Mouse (Mus musculus) heart, embryonic 13.5 days (tissue): ENCODE measurements around the gene Adal. TPM values are rescaled to one million over a fixed set of nuclear protein-coding genes. Genes with fewer than 3 reads are reported as not detected.

ENCODE experiments used
- ATAC-seq: fragments of 200-750 bp; cut with Nextera tagmentation; 2 replicates; pipeline ENCODE4 v1.8.0; 2017; ENCODE audit warnings: moderate TSS enrichment; ENCODE audit not compliant: insufficient number of reproducible peaks, low FRiP score, low TSS enrichment; ENCODE audit errors: extremely low read depth
- H3K27ac ChIP-seq: fragments of 300-500 bp; sonication (generic); replicated peaks from 2 replicates; pipeline ENCODE4 v1.5.1; 2015; ENCODE audit warnings: moderate library complexity, mild to moderate bottlenecking, inconsistent platforms
- H3K27me3 ChIP-seq: fragments of 300-500 bp; sonication (generic); replicated peaks from 2 replicates; pipeline ENCODE4 v1.6.1; 2015; ENCODE audit warnings: mild to moderate bottlenecking, inconsistent platforms
- H3K36me3 ChIP-seq: fragments of 300-500 bp; sonication (generic); 2 replicates; pipeline ENCODE4 v1.6.1; 2015; ENCODE audit warnings: mild to moderate bottlenecking, inconsistent platforms
- H3K4me1 ChIP-seq: fragments of 300-500 bp; sonication (generic); 2 replicates; pipeline ENCODE4 v1.6.1; 2015; ENCODE audit warnings: inconsistent platforms
- H3K4me2 ChIP-seq: fragments of 300-500 bp; sonication (generic); 2 replicates; pipeline ENCODE4 v1.6.1; 2015; ENCODE audit warnings: inconsistent platforms, mild to moderate bottlenecking, moderate library complexity
- H3K4me3 ChIP-seq: fragments of 300-500 bp; sonication (generic); 2 replicates; pipeline ENCODE4 v1.5.1; 2015; ENCODE audit warnings: moderate library complexity, mild to moderate bottlenecking, inconsistent platforms
- H3K9ac ChIP-seq: fragments of 300-500 bp; sonication (generic); 2 replicates; pipeline ENCODE4 v1.6.1; 2015; ENCODE audit warnings: inconsistent platforms, mild to moderate bottlenecking, moderate library complexity
- H3K9me3 ChIP-seq: fragments of 300-500 bp; sonication (generic); 2 replicates; pipeline ENCODE4 v1.6.1; 2016; ENCODE audit warnings: inconsistent platforms
- whole genome bisulfite sequencing: fragments of 180-500 bp; shearing (Covaris S2); methylation state at CpG from one replicate; pipeline ENCODE4 v1.1.7; 2015; ENCODE audit warnings: mixed read lengths; 5-methylcytosine and 5-hydroxymethylcytosine counted together
- polyA plus RNA-seq: library from polyadenylated mRNA; unstranded; fragments of >200 nt; fragmentation: Nextera tagmentation; extraction: Ambion mirVana; gene quantifications from 2 replicates; pipeline ENCODE4 v1.2.1, GENCODE M21; 2015

The Adal gene
- polyA plus RNA-seq, 1 experiment from 2014 or later, result 11.1 TPM

DNA sequence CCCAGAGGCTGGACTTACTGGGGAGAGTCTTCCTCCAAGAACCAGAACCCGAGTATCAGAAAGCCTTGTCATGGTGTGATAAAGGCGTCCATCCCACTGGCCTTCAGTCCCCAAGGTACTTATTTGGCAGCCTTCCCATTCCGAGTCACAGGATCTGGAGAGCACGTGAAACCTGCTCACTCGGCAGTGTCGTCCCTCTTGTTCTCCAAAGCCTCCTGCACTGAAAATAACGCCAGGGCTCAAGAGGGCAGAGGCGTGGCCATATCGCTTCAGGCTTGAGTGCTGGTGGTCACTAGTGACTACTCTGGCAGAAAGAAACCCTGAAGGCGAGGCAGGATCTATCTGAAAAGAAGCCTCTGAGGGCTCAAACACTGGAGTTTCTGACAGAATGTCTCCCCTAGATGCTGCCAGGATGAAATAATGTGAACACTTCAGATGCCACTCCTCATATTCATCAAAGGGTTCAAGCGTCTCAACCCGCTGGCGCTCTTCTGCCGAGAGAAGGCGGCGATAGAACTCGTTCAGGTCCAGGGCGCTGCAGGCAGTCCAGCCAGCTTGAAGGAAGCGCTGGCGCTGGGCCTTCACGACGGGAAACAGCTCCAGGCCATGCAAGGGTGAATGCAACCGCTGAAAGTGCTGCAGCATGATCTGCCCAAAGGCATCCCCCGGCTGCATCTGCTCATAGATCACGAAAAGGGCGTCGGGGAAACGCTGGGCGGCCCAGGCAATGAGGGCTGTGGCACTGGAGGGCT is 786 bp upstream of the Adal start:
- WGBS, result 32% methylated on average over 29 of the region's 29 CpGs

DNA sequence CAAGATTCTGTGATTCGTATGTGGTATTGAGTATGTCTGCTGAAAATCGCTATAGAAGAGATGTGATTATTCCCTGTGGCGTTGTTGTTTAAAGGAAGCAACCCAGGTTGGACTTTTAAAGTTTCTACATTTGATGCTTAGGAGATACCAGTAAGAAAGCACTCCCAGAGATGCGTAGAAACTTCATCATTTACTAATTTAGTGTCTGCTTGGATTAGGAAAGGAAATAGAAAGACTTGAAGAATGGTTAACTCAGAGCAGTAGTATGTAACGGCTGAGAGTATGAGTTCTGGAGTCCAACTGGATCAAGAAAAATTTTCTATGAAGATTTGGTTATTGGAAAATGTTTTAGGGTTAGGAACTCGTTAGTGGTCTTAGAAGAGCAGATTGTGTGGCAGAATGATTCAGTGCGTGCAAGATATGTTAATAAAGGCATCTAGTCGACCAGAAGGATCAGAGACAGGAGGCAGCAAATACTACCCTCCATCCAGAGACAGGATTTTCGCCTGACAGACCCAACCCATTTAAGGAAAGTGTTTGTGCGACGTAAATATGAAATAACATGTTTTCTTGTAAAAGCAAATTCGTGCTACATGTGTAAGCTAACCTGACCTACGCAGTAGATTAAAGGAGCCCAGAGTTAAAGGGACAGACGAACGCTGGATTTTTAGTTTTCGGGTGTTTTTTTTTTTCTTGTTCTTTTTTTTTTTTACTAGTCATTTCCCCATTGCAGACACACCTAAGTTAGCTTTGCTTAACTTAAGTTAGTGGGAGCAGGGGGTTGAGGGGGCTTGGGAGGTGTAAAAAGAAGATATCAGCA is 1.2 kb downstream of the Adal start:
- Histone ChIP-seq H3K9me3 (no peaks in the 10 kb centered on the region), H3K4me2 (peak overlapping the region; percentile 85), H3K4me1 (peaks cover 33% of the 10 kb centered on the region), H3K4me3 (peak overlapping the region; percentile 63), H3K36me3 (peaks cover 46% of the 10 kb centered on the region), H3K27me3 (no peaks in the 10 kb centered on the region), H3K27ac (peak overlapping the region; percentile 98), H3K9ac (peak overlapping the region; percentile 87)
- WGBS, result 69% methylated on average over 16 of the region's 16 CpGs
- no peak for ATAC-seq

More for the DNA sequence above, 786 bp upstream of the Adal start:
- no peaks in the 10 kb centered on the region for H3K27me3 ChIP-seq
- peak overlapping the region; percentile 63 for H3K4me3 ChIP-seq
- H3K9ac ChIP-seq, result peak overlapping the region; percentile 87
- peaks cover 33% of the 10 kb centered on the region for H3K36me3 ChIP-seq
- peaks cover 33% of the 10 kb centered on the region for H3K4me1 ChIP-seq
- peak overlapping the region; percentile 85 for H3K4me2 ChIP-seq
- H3K27ac ChIP-seq, result peak overlapping the region; percentile 98
- no peak for ATAC-seq
- H3K9me3 ChIP-seq, result no peaks in the 10 kb centered on the region

DNA sequence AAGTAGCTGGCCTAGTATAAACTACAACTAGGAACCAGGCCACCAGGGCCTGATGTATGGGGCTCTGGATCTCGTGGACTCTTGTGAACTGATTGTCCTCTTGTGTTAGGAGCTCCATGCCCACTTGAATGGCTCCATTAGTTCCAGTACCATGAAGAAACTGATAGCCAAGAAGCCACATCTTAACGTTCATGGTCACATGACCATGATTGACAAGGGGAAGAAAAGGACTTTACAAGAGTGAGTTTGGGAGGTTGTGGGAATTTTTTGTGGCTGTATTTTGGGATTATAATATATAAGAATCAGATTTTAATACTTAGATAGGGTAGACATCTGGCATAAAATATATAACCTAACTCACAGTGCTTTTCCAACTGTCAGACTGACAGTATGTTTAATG is 2.2 kb downstream of the Adal start:
- no peaks in the 10 kb centered on the region for H3K27me3 ChIP-seq
- no peak for ATAC-seq
- H3K27ac ChIP-seq, result no peak overlapping the region
- WGBS, result 65% methylated on average over 2 of the region's 2 CpGs
- no peaks in the 10 kb centered on the region for H3K9me3 ChIP-seq
- peaks cover 51% of the 10 kb centered on the region for H3K36me3 ChIP-seq
- H3K4me1 ChIP-seq, result peaks cover 33% of the 10 kb centered on the region
- no peak overlapping the region for H3K4me3 ChIP-seq
- H3K9ac ChIP-seq, result no peak overlapping the region
- H3K4me2 ChIP-seq, result no peak overlapping the region

DNA sequence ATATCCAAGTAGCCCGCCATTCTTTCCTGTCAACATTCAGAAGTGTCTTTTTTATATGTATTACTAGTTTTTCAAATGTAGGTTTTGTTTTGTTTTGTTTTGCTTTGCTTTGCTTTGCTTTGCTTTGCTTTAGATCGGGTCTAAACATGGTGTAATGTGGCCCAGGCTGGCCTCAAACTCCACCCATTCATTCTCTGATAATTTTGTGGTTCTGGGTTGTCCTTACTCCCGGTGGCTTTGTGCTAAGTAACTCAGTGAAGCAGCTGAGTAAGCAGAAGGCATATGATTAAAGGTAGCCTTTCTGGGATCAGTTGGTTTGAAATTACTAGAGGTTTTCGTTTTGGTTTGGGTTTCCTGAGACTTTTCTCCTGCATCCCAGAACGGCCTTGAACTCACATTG is 9.5 kb downstream of the Adal start:
- Histone ChIP-seq H3K27me3 (no peaks in the 10 kb centered on the region), H3K27ac (no peak overlapping the region), H3K4me3 (no peak overlapping the region), H3K4me2 (no peak overlapping the region), H3K9me3 (no peaks in the 10 kb centered on the region), H3K9ac (no peak overlapping the region), H3K4me1 (no peaks in the 10 kb centered on the region), H3K36me3 (peaks cover 64% of the 10 kb centered on the region)
- ATAC-seq, result no peak
- 78% methylated on average over 5 of the region's 5 CpGs for WGBS

DNA sequence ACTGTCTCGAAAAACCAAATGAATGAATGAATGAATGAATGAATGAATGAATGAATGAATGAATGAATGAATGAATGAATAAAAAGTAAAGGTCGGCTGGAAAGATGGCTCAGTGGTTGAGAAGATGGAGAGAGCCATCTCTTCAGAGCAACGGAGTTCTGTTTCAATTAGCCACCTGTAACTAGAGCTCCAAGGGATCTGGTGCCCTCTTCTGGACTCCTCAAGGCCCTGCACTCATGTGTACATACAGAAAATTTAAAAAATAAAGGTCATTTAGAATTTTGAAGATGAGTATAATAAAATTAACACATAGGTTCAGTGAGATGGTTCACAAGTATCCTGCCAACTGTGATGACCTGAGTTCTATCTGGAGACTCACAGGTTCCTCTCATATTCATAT is 12.9 kb downstream of the Adal start:
- Histone ChIP-seq H3K9me3 (no peaks in the 10 kb centered on the region), H3K27ac (no peak overlapping the region), H3K27me3 (no peaks in the 10 kb centered on the region), H3K4me3 (no peak overlapping the region), H3K9ac (no peak overlapping the region), H3K36me3 (peaks cover 61% of the 10 kb centered on the region), H3K4me2 (no peak overlapping the region), H3K4me1 (no peaks in the 10 kb centered on the region)
- no peak for ATAC-seq
- WGBS, result 79% methylated on average over 3 of the region's 3 CpGs

DNA sequence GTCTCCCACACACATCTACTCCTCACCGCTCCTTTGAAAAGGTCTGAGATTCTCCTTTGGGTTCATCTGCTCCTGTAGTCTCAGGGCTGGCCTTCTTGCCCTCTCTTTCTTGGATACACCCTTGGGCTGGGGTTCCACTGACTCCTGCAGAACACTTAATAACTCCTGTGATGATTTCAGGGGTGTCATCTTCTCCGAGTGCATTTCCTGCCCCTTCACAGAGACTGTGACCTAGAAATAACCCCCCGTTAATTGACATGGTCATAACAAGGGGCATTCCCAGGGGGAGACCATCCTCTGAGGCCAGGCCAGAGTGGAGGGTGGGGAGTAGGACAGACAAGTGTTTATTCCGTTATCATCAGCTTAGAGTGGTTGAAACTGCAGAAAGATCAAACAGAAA is 28.9 kb downstream of the Adal start:
- ATAC-seq, result no peak
- Histone ChIP-seq H3K9me3 (no peaks in the 10 kb centered on the region), H3K27ac (no peak overlapping the region), H3K4me3 (peak overlapping the region; percentile 71), H3K27me3 (no peaks in the 10 kb centered on the region), H3K4me1 (peaks cover 27% of the 10 kb centered on the region), H3K4me2 (peak overlapping the region; percentile 96), H3K36me3 (peaks cover 42% of the 10 kb centered on the region), H3K9ac (peak overlapping the region; percentile 94)
- 45% methylated on average over 4 of the region's 4 CpGs for WGBS

DNA sequence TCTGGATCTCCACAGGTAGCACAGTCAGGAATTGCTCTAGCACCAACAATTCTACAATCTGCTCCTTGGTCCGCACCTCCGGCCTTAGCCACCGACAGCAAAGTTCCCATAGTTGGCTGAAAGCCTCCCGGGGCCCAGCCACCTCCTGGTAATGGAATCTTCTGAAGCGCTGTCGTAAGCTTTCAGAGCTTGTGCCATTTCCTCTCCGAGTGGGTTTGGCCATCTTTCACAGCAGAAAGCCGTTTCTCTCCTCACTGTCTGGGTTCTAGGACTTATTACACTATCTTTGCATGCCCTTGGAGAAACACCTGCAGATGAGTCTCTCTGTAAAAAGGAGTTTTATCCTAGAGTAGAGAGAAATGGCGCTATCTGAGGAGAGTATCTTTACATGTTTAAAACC is 29.7 kb downstream of the Adal start:
- Histone ChIP-seq H3K27me3 (no peaks in the 10 kb centered on the region), H3K4me3 (peak overlapping the region; percentile 71), H3K9ac (peak overlapping the region; percentile 94), H3K4me2 (peak overlapping the region; percentile 96), H3K27ac (peak overlapping the region; percentile 92), H3K9me3 (no peaks in the 10 kb centered on the region), H3K36me3 (peaks cover 42% of the 10 kb centered on the region), H3K4me1 (peaks cover 27% of the 10 kb centered on the region)
- WGBS, result 6% methylated on average over 9 of the region's 9 CpGs
- ATAC-seq, result no peak

DNA sequence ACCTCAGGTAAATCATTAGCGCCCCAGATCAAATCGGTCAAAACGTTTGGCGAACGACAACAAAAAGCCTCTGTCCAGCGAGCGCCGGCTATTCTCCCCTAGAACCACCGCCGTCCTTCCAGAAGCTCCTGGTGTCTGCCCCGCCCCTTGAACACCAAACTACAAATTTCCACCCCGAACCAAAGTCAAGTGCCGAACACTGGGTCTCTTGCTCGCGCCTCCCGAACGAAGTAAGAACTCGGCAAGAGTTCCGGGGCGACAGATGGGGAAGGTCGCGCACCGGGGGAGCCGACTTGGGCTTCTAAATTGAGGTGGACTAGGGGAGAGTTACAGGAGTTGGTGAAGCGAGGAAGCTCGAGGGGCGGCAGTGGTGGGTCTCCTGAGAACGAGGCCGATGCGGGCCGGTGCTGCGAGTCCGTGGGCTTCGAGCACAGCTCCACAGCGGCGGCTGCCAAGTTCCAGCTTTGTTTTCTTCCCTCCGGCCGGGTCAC is 30.3 kb downstream of the Adal start, which contains the start of gene Tubgcp4:
Gene Tubgcp4 (plus strand): TSS at position 174 of the 491 bp plus-strand sequence.
- WGBS, result under 1% methylated on average over 38 of the region's 38 CpGs
- no peaks in the 10 kb centered on the region for H3K27me3 ChIP-seq
- H3K4me1 ChIP-seq, result peaks cover 27% of the 10 kb centered on the region
- 0 out of 2 replicates have a peak, but pooled peaks have one; percentile 11 for ATAC-seq
- H3K36me3 ChIP-seq, result peaks cover 45% of the 10 kb centered on the region
- H3K9me3 ChIP-seq, result no peaks in the 10 kb centered on the region
- peak within 1 kb of the TSS; percentile 94 for H3K9ac ChIP-seq
- peak within 1 kb of the TSS; percentile 71 for H3K4me3 ChIP-seq
- H3K4me2 ChIP-seq, result peak within 1 kb of the TSS; percentile 96
- peak within 1 kb of the TSS; percentile 92 for H3K27ac ChIP-seq

DNA sequence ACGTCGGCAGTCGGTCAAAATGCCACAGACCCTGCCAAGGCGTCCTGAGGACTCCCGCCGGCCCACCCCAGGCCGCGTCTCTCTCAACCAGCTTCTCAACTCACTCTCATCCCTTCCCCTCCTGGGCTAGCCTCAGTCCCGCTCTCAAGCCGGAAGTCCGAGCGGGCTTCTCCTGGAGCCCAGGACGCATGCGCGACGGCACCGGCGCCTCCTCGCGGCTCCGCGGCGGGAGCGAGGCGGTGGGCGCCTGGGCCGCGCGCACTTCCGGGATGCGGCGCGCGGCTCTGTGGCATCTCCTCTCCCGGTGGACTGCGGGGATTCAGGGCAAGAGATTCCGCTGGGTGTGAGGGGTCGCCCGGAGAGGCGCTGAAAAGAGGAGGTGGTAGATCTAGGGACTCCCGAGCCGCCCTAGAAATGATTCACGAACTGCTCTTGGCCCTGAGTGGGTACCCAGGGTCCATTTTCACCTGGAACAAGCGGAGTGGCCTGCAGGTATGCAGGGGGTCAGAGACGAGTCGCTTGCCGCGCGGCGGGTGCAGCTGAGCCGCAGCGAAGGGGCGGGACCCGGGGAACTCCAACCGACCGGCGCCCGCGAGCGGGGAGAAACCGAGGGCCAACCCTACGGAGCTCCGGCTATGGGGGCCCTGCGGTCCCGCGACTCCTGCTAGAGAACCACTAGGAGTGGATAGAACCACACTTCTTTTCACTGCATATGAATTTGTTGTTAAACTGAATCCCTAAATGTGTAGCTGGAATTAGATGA is 30.9 kb downstream of the Adal start, which contains the start of gene Zscan29:
Gene Zscan29 (minus strand): TSS at position 146 of the 763 bp plus-strand sequence.
- peak; percentile 83 for ATAC-seq
- Histone ChIP-seq H3K4me1 (peaks cover 27% of the 10 kb centered on the region), H3K27ac (peak within 1 kb of the TSS; percentile 92), H3K9ac (peak within 1 kb of the TSS; percentile 94), H3K4me3 (peak within 1 kb of the TSS; percentile 71), H3K36me3 (peaks cover 45% of the 10 kb centered on the region), H3K27me3 (no peaks in the 10 kb centered on the region), H3K4me2 (peak within 1 kb of the TSS; percentile 96), H3K9me3 (no peaks in the 10 kb centered on the region)
- WGBS, result under 1% methylated on average over 64 of the region's 66 CpGs

DNA sequence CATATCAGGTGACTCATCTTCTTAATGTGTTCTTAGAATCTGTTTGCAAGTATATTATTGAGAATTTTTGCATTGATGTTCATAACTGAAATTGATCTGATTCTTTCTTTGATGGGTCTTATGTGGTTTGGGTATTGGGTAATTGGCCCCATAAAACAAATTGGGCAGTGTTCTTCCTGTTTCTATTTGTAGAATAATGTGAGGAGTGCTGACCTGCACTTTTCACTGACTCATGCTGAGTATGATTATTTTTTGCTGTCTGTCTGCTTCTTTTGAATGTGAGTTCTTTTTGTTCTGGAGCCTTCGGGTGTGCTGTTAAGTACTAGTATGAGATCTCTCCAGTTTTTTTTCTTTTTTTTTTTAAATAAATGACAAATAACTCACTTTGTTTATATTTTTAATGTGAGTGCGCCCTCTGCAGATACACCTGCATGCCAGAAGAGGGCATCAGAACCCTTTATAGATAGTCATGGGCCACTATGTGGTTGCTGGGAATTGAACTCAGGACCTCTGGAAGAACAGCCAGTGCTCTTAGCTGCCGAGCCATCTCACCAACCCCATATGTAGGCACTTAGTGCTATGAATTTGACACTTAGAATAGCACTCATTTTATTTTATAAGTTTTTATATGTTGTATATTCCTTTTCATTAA is 38.7 kb downstream of the Adal start:
- no peaks in the 10 kb centered on the region for H3K27me3 ChIP-seq
- H3K9ac ChIP-seq, result no peak overlapping the region
- H3K9me3 ChIP-seq, result no peaks in the 10 kb centered on the region
- peaks cover 88% of the 10 kb centered on the region for H3K36me3 ChIP-seq
- 88% methylated on average over 3 of the region's 3 CpGs for WGBS
- H3K4me1 ChIP-seq, result no peaks in the 10 kb centered on the region
- no peak overlapping the region for H3K27ac ChIP-seq
- H3K4me2 ChIP-seq, result no peak overlapping the region
- no peak for ATAC-seq
- no peak overlapping the region for H3K4me3 ChIP-seq
